Mouse (Mus musculus) kidney, adult 2 months (tissue): ENCODE results near the gene Vdr.

Experiments
- CTCF ChIP-seq: fragments of 200-500 bp; conservative IDR thresholded peaks from 2 replicates; pipeline ENCODE4 v1.5.1; 2011; ENCODE audit warnings: low read depth, mild to moderate bottlenecking, control low read depth, low read length, moderate library complexity, mixed read lengths; ENCODE audit not compliant: insufficient read depth, insufficient read length
- POLR2A ChIP-seq: fragments of 200-500 bp; IDR thresholded peaks from one replicate; pipeline ENCODE4 v1.6.1; 2011; ENCODE audit warnings: low read depth, low read length, control low read depth

GRCm38 (mm10) chr15:97839473-97839872, 71.0 kb downstream of the Vdr start:
- TF ChIP-seq POLR2A (no peak), CTCF (no peak)
